Mouse (Mus musculus): ENCODE results near the gene Cpz. TPM values are rescaled to one million over a fixed set of nuclear protein-coding genes. Genes with fewer than 3 reads are reported as not detected.

Cpz gene
- total RNA-seq, 2 experiments from 2014 or later, result 12.5 to 14.5 TPM

DNA sequence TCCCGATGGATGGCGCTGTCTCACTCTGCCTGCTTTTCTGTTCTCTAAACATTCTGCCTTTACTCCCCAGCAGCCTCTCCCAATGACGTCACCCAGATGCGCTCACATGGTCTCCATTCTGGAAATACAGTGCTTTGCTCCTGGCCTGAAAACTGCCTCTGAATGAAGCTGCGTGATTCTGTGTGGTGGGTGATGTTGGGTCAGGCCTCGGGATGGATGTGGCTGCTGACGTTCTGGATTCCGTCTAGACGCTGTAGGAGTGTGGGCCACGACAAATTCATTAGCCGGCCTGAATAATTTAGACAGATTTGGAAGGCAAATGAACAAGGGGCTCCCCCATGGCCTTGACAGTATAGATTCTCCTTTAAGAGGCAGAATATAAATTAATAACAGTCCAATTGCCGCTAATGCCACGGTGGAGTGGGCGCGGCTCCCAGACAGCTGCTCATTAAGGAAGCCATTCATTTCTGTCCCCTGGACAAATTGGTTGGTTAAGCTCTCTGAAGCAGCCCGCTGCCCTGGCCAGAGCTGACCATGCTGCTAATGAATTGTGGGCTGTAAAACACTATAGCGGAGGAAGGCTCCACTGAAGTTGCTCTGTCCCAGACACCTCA lies 71.2 kb downstream of the Cpz start:
- intact Hi-C loops (cut with DNase I; ENCODE audit: low total_unique reads), result no loop called here
- DNase-seq, result no peak

Other genes with a start within 250 kb of the Cpz start
- gene Adra2c, start 247.4 kb downstream of the Cpz start, total RNA-seq (2021), result under 1 TPM; 0.24 to 0.37 TPM
- gene Hmx1, start 136.6 kb downstream of the Cpz start, total RNA-seq (2021), result not detected
- gene Trmt44, start 49.4 kb upstream of the Cpz start, total RNA-seq (2021), result 1 to 10 TPM; 1.5 to 1.8 TPM
- 10 to 100 TPM; 12.0 to 12.9 TPM for gene Acox3, start 57.3 kb upstream of the Cpz start, total RNA-seq (2021)
- 10 to 100 TPM; 49.9 to 54.6 TPM for gene Htra3, start 154.1 kb upstream of the Cpz start, total RNA-seq (2021)
- 1 to 10 TPM; 3.9 to 4.4 TPM for gene Sh3tc1, start 214.3 kb upstream of the Cpz start, total RNA-seq (2021)
- gene Ablim2, start 232.2 kb upstream of the Cpz start, total RNA-seq (2021), result 10 to 100 TPM; 36.0 to 41.7 TPM

Measured in gastrocnemius, postnatal 14 days (tissue).